Mouse (Mus musculus): ENCODE measurements at regions not wholly inside any gene's neighbourhood (a gene's known extent, or its start where the extent isn't known, plus 50 kb on each side); places are given as distances from the start of the nearest gene placed in this dataset.

- no peak for TF ChIP-seq POLR2A (IDR thresholded peaks at IDR 0.05; ENCODE audit: low read depth, low read length)
- no peak for TF ChIP-seq CTCF (IDR thresholded peaks at IDR 0.05; ENCODE audit: extremely low read depth, insufficient read length, insufficient replicate concordance, low read depth, low read length)
These were observed 1451.1 kb upstream of the Gm7489 start for GRCm38 (mm10) chr15:52433639-52434038.

All from small intestine, adult 2 months (tissue).